Mouse (Mus musculus) skeletal muscle tissue, adult 2 months (tissue): ENCODE measurements at regions not wholly inside any gene's neighbourhood (a gene's known extent, or its start where the extent isn't known, plus 50 kb on each side); places are given as distances from the start of the nearest gene placed in this dataset.

Experiments
- DNase-seq: peaks from one replicate; pipeline ENCODE4 v3.0.0-alpha.2; 2012; ENCODE audit warnings: low read depth, low spot score

DNA sequence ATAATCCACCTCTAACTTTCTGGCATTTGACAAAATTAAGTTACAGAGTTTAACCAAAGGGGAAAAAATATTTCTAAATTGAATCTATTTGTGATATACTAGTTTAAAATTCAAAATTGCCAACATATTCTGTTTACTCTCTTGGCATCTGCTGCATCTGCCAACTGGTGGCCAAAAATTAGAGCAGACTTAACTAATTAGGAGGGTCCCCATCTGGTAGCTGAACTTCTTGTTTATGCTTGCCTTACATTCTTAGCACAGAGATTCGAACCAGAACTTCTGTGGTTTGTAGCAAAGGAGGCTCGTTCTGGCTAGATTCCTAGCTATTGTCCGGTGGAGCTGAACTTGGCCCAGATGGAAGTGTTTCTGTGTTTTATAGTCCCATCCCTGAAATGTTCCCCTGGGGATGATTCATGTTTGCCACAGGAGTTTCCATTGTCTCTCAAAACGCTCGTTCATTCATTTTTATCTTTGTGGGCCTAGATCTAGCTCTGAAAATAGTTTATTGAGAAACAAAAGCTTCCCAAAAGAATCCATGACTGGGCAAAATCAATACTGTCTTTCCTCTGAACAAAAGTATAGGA, 3461.5 kb upstream of the Gm7489 start:
- DNase-seq: no peak

DNA sequence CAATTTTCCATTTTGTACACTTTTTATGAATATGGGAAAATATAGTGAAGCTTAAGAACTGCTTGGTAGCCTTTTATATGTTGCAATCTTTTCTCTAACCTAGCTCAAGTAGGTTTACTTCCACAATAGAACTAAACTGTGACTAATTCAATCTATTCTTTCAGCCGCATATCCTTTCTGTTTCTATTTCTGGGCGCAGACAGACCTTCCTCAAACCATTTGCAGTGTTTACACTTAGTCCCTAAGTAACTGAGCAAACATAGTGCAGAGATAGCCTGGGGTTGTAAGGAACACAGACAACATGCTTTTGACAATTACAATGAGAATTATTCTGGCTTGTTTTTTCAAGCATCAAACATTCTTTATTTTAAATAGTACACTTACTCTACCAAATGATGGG, 3435.1 kb upstream of the Gm7489 start:
- DNase-seq: no peak

DNA sequence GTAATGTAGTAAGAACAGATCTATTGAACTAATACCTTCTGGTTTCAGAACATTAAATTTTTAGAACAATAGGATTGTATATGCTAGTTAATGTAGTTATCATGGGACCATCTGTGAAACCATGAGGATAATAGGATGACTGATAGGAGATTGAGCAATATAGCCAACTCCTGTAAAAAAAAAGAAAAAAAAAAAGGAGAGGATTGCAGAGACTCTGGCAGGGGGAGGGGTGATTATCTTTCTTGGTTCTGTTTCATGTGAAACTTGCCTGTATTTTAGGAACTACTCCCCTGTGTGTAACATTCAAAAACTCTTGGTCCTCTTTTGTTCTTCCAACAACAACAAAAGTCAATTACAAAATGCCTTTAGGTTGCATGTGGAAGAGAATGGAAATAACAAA, 3412.1 kb upstream of the Gm7489 start:
- no peak for DNase-seq

DNA sequence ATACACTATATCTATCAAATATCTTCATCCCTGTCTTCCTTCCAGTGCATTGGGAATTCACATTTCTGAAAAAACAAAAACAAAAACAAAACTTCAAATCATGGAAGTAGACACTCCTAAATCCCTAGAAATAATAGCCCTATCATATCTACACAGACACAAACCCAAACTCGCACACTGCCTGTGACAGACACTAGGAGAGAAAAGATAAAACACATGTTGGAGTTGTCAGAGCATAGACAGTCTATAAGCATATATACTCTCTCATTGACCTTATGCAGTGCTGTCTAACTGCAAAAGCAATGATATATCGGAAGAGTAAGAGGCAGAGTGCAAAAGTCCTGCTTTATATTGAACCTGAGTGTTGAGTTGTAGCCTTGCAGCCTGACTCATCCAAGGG, 3386.0 kb upstream of the Gm7489 start:
- DNase-seq: no peak

DNA sequence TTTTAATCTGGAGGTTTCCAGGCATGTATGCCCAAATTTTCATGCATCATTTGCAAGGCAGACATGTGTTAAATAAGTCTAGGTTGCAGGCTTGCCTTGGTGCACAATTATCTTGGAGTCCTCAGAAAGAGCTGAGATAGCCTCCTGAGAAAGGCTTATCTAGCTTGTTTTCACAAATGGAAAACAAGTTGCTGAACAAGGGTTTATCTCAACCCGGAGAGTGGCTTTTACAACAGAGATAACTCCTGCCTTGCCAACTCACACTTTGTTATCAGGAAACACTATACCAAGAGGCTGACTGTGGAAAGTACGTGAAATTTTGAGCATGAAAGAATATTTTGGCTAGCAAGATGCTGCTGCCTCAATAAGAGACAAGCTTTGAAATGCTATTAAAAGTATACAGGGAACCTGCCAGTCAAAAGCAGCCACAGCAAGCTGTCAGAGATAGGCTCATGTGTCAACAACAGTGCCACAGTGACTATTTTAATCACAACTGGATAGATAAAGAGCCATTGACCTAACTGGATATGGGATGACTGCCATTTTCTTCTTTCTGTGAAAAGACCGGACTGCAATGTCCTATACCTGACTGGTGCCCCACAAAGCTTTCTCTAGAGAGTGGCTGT, 3376.6 kb upstream of the Gm7489 start:
- no peak for DNase-seq

DNA sequence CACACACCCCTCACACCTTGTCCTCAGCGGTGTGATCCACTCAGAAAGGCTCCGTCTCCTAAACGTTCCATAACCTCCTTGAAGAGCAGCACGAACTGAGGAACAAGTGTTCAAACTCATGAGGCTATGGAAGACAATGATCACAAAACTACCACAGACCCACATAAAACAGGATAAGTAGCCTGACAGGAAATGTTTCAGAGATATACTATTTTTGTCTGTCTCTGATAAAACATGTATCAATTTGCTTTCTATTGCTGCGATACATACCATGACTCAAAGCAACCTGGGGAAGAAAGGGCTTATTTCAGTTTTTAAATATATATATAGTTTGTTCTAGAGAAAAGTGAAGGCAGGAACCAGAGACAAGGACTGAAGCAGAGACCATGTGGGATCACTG, 3371.7 kb upstream of the Gm7489 start:
- DNase-seq: no peak

GRCm38 (mm10) chr15:50524841-50525240, 3359.9 kb upstream of the Gm7489 start:
- no peak for DNase-seq

DNA sequence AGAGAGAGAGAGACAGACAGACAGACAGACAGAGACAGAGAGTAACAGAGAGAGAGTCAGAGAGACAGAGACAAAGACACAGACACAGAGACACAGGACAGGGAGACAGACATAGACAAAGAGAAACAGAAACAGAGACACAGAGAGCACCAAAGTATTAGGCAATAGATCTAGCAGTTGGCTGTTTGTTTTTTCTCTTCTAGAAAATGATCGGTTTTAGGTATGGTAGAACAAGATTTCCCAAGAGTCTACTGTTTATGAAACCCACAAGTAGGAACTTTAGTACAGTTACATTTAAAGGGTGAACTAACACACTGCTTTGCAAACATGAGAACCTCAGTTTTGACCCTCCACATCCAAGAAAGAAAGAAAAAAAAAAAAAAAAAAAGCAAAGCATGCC, 3350.2 kb upstream of the Gm7489 start:
- DNase-seq: no peak

GRCm38 (mm10) chr15:50563611-50564010, 3321.1 kb upstream of the Gm7489 start:
- DNase-seq: no peak

DNA sequence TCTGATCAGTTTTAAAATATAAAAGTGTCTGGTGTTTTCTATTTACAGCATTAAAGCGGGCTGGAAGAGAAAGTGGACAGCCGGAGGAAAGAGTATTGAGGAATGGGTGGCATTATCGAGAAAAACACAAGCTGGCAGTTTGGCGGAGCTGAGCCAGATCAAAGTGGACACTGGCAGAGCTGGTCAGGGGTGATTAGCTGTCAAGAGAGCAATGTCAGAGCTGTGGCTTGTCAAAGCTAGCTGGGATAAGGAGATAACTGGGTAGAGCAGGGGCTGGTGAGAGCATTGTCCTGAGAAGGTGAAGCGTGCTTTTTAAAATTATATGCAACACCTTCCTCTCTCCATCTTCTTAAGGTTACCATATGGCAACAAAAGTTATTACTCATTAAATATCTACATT, 3303.9 kb upstream of the Gm7489 start:
- DNase-seq: no peak

GRCm38 (mm10) chr15:50583951-50584350, 3300.8 kb upstream of the Gm7489 start:
- DNase-seq: no peak

DNA sequence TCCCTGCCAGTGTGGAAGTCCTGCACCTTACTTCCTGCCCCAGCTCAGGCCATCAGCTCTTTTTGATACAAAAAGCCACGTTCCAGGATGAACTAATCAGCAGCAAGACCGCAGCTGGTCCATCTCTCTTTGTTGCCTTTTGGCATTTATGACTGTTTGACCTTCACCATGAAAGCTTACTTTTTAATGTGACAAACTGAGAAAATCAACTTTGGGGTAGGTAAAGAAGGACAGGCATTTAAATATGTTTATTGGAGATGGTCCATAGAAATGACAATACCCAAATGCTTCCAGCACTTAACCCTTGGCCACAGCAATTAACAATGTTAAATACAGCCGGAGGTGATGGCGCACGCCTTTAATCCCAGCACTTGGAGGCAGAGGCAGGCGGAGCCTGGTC, 3299.2 kb upstream of the Gm7489 start:
- no peak for DNase-seq
